Mouse (Mus musculus) MEL (cell line): ENCODE results near the gene Wdr46.
A peak's percentile ranks its signal among the peaks of the same experiment; 100 is the strongest.

Experiments
- GATA1 ChIP-seq: IDR thresholded peaks from 2 replicates; pipeline ENCODE4 v1.6.1; 2011; ENCODE audit warnings: low read depth, low read length, improper control_type of control experiment
- HCFC1 ChIP-seq: IDR thresholded peaks from 2 replicates; pipeline ENCODE4 v1.6.1; 2012; ENCODE audit warnings: low read depth, mild to moderate bottlenecking, inconsistent platforms, low read length, improper control_type of control experiment, moderate library complexity
- RCOR1 ChIP-seq: IDR thresholded peaks from 2 replicates; pipeline ENCODE4 v1.6.1; 2012; ENCODE audit warnings: low read depth, mild to moderate bottlenecking, inconsistent platforms, low read length, improper control_type of control experiment

- TF ChIP-seq RCOR1 (no peak), GATA1 (peak; percentile 69), HCFC1 (peak; percentile 54)
These were observed 43.2 kb upstream of the Wdr46 start for GRCm38 (mm10) chr17:33897114-33897794.
